Mouse (Mus musculus): ENCODE measurements at regions not wholly inside any gene's neighbourhood (a gene's known extent, or its start where the extent isn't known, plus 50 kb on each side); places are given as distances from the start of the nearest gene placed in this dataset.

DNA sequence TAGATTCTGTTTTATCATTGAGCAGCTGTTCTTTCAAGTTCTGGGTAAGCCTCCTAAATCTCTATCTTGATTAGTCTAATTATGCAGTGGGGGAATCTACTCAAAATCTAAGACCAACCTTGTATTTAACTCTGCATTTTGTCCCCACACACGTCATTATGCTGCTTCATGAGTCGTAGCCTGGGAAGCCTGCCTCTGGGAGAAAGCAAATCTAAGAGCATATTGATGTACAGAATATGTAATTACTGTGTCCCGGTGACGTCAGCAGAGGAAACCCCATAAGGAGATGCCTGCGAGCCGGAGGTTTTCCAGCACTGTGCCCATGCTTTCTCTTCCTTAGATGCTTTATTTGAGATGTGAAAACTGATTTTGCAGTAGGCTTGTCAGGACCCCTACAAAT, 161.7 kb downstream of the Rps29 start:
- Histone ChIP-seq H3K9me3 (no peaks in the 10 kb centered on the region), H3K4me1 (no peaks in the 10 kb centered on the region), H3K4me2 (no peak overlapping the region), H3K27ac (no peak overlapping the region), H3K9ac (no peak overlapping the region), H3K4me3 (replicated peaks) (no peak overlapping the region), H3K27me3 (replicated peaks) (no peaks in the 10 kb centered on the region), H3K36me3 (no peaks in the 10 kb centered on the region)
- 73% methylated on average over 6 of the region's 6 CpGs for WGBS
- ATAC-seq (ENCODE audit: insufficient read depth, low FRiP score, low read depth): no peak

- Histone ChIP-seq H3K4me1 (no peaks in the 10 kb centered on the region), H3K27ac (no peak overlapping the region), H3K9ac (no peak overlapping the region), H3K36me3 (no peaks in the 10 kb centered on the region), H3K4me2 (no peak overlapping the region), H3K4me3 (replicated peaks) (no peak overlapping the region), H3K9me3 (no peaks in the 10 kb centered on the region), H3K27me3 (replicated peaks) (no peaks in the 10 kb centered on the region)
- 53% methylated on average over 12 of the region's 12 CpGs for WGBS
- no peak for ATAC-seq (ENCODE audit: insufficient read depth, low FRiP score, low read depth)
These were observed 162.2 kb downstream of the Rps29 start for GRCm38 (mm10) chr12:68996740-68997139.

- Histone ChIP-seq H3K9me3 (no peaks in the 10 kb centered on the region), H3K36me3 (no peaks in the 10 kb centered on the region), H3K4me3 (replicated peaks) (no peak overlapping the region), H3K27ac (no peak overlapping the region), H3K9ac (no peak overlapping the region), H3K4me2 (no peak overlapping the region), H3K4me1 (no peaks in the 10 kb centered on the region), H3K27me3 (replicated peaks) (no peaks in the 10 kb centered on the region)
- ATAC-seq (ENCODE audit: insufficient read depth, low FRiP score, low read depth): no peak
- 94% methylated on average over 4 of the region's 4 CpGs for WGBS
These were observed 178.3 kb downstream of the Rps29 start for GRCm38 (mm10) chr12:68980640-68981039.

- Histone ChIP-seq H3K9me3 (no peaks in the 10 kb centered on the region), H3K27ac (no peak overlapping the region), H3K9ac (no peak overlapping the region), H3K36me3 (no peaks in the 10 kb centered on the region), H3K4me1 (no peaks in the 10 kb centered on the region), H3K4me2 (no peak overlapping the region), H3K4me3 (replicated peaks) (no peak overlapping the region), H3K27me3 (replicated peaks) (no peaks in the 10 kb centered on the region)
- ATAC-seq (ENCODE audit: insufficient read depth, low FRiP score, low read depth): no peak
- 50% methylated on average over 4 of the region's 4 CpGs for WGBS
These were observed 178.8 kb downstream of the Rps29 start for GRCm38 (mm10) chr12:68980173-68980572.

DNA sequence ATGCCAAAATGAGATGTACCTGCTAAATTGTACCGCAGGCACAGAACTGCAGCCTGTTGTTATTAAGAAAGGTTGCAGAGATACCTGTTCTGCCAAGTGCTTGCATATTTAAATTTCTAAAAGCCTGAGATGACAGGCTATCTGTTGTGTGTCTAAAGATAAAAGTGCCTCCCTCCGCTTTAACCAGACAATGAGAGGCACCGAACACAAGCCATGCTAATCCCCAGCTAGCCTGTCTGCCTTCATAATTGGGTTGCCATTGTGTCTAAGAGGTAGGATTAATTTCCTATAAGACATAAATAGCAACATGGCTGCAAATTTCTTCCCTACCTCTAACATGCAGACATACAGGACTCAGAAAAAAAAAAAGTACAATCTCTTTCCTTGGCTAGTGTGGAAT, 179.8 kb downstream of the Rps29 start:
- no peak for ATAC-seq (ENCODE audit: insufficient read depth, low FRiP score, low read depth)
- H3K36me3 ChIP-seq: no peaks in the 10 kb centered on the region
- no peak overlapping the region for H3K9ac ChIP-seq
- H3K27me3 ChIP-seq (replicated peaks): no peaks in the 10 kb centered on the region
- no peaks in the 10 kb centered on the region for H3K9me3 ChIP-seq
- H3K27ac ChIP-seq: no peak overlapping the region
- H3K4me1 ChIP-seq: no peaks in the 10 kb centered on the region
- no peak overlapping the region for H3K4me3 ChIP-seq (replicated peaks)
- no peak overlapping the region for H3K4me2 ChIP-seq
- 64% methylated on average over 3 of the region's 3 CpGs for WGBS

- Histone ChIP-seq H3K4me3 (replicated peaks) (no peak overlapping the region), H3K27me3 (replicated peaks) (no peaks in the 10 kb centered on the region), H3K36me3 (no peaks in the 10 kb centered on the region), H3K4me2 (no peak overlapping the region), H3K9ac (no peak overlapping the region), H3K27ac (no peak overlapping the region), H3K4me1 (no peaks in the 10 kb centered on the region), H3K9me3 (no peaks in the 10 kb centered on the region)
- 52% methylated on average over 4 of the region's 4 CpGs for WGBS
- no peak for ATAC-seq (ENCODE audit: insufficient read depth, low FRiP score, low read depth)
These were observed 181.7 kb downstream of the Rps29 start for GRCm38 (mm10) chr12:68977276-68977675.

- H3K9me3 ChIP-seq: no peaks in the 10 kb centered on the region
- H3K36me3 ChIP-seq: no peaks in the 10 kb centered on the region
- H3K27ac ChIP-seq: no peak overlapping the region
- no peak overlapping the region for H3K4me3 ChIP-seq (replicated peaks)
- 77% methylated on average over 2 of the region's 2 CpGs for WGBS
- ATAC-seq (ENCODE audit: insufficient read depth, low FRiP score, low read depth): no peak
- H3K27me3 ChIP-seq (replicated peaks): no peaks in the 10 kb centered on the region
- H3K4me1 ChIP-seq: no peaks in the 10 kb centered on the region
- no peak overlapping the region for H3K4me2 ChIP-seq
- no peak overlapping the region for H3K9ac ChIP-seq
These were observed 211.7 kb downstream of the Rps29 start for GRCm38 (mm10) chr12:68947240-68947639.

GRCm38 (mm10) chr12:68910590-68910989, 248.4 kb downstream of the Rps29 start:
- WGBS: 25% methylated on average over 6 of the region's 6 CpGs

DNA sequence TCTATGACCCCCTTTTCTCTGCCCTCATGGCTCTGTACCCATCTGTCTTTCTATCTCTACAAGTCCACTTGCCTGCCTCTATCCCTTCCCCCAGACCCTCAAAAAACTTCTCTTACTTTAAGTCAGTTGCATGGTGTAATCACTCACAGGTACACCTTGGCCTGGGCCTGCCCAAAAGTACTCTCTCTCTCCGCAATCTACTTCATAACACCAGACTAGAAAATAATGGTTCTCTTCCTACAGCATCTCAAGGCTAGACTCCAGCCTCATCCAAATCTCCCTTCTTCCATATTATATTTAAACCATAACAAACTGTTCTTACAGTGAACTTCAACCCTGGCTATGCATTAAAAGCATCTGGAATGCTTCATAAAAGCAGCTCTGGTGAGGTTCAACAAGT, 254.2 kb downstream of the Rps29 start:
- ATAC-seq (ENCODE audit: insufficient read depth, low FRiP score, low read depth): peak; percentile 31
- no peak overlapping the region; the same call in 1 of the 2 replicates for H3K27ac ChIP-seq
- H3K27me3 ChIP-seq (replicated peaks): no peaks in the 10 kb centered on the region
- H3K4me3 ChIP-seq (replicated peaks): no peak overlapping the region
- H3K9ac ChIP-seq: no peak overlapping the region
- H3K4me1 ChIP-seq: no peaks in the 10 kb centered on the region
- H3K9me3 ChIP-seq: no peaks in the 10 kb centered on the region
- WGBS: 58% methylated on average over 1 of the region's 1 CpGs
- no peak overlapping the region for H3K4me2 ChIP-seq
- H3K36me3 ChIP-seq: no peaks in the 10 kb centered on the region

More at GRCm38 (mm10) chr12:68910590-68910989, 248.4 kb downstream of the Rps29 start:
- H3K27me3 ChIP-seq (replicated peaks): no peaks in the 10 kb centered on the region
- H3K4me1 ChIP-seq: no peaks in the 10 kb centered on the region
- no peak for ATAC-seq (ENCODE audit: insufficient read depth, low FRiP score, low read depth)
- H3K9ac ChIP-seq: no peak overlapping the region
- H3K9me3 ChIP-seq: no peaks in the 10 kb centered on the region
- no peak overlapping the region for H3K27ac ChIP-seq
- H3K36me3 ChIP-seq: no peaks in the 10 kb centered on the region
- no peak overlapping the region for H3K4me3 ChIP-seq (replicated peaks)
- 0 out of 2 replicates have a peak overlapping the region, but pooled peaks have one; percentile 13 for H3K4me2 ChIP-seq

DNA sequence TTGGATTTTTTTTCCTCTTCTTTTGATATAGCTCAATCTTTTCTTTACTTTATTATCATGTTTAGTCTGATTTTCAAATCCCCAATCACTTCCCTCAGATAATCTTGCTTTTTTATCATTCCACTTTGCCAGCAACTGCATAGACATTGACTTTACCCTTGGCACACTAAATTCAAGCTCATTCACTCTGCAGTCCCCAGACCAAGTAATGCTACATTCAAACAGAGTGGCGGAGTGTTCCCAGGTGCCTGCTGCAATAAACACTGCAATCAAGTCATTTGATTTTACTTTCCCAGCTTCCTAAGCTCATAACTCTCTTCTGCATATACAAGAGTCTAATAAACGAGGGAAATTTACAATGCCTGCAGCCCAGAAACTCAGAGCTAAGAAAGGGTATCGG, 269.8 kb downstream of the Rps29 start:
- 58% methylated on average over 3 of the region's 3 CpGs for WGBS

GRCm38 (mm10) chr12:68882503-68882902, 276.5 kb downstream of the Rps29 start:
- no peak for ATAC-seq (ENCODE audit: insufficient read depth, low FRiP score, low read depth)
- Histone ChIP-seq H3K4me1 (no peaks in the 10 kb centered on the region), H3K36me3 (no peaks in the 10 kb centered on the region), H3K9ac (no peak overlapping the region), H3K9me3 (no peaks in the 10 kb centered on the region), H3K27me3 (replicated peaks) (no peaks in the 10 kb centered on the region), H3K27ac (no peak overlapping the region), H3K4me3 (replicated peaks) (no peak overlapping the region), H3K4me2 (no peak overlapping the region)
- WGBS: 63% methylated on average over 6 of the region's 6 CpGs

More for the DNA sequence above, 269.8 kb downstream of the Rps29 start:
- no peak for ATAC-seq (ENCODE audit: insufficient read depth, low FRiP score, low read depth)
- Histone ChIP-seq H3K27me3 (replicated peaks) (no peaks in the 10 kb centered on the region), H3K4me3 (replicated peaks) (no peak overlapping the region), H3K36me3 (no peaks in the 10 kb centered on the region), H3K9me3 (no peaks in the 10 kb centered on the region), H3K4me2 (no peak overlapping the region), H3K9ac (no peak overlapping the region), H3K27ac (no peak overlapping the region), H3K4me1 (no peaks in the 10 kb centered on the region)

GRCm38 (mm10) chr12:68879425-68879824, 279.6 kb downstream of the Rps29 start:
- no peak overlapping the region for H3K4me3 ChIP-seq (replicated peaks)
- no peaks in the 10 kb centered on the region for H3K36me3 ChIP-seq
- no peak overlapping the region for H3K9ac ChIP-seq
- no peaks in the 10 kb centered on the region for H3K4me1 ChIP-seq
- ATAC-seq (ENCODE audit: insufficient read depth, low FRiP score, low read depth): peak; percentile 35; the same call in 1 of the 2 replicates
- no peaks in the 10 kb centered on the region for H3K9me3 ChIP-seq
- H3K27ac ChIP-seq: no peak overlapping the region
- H3K4me2 ChIP-seq: no peak overlapping the region
- no peaks in the 10 kb centered on the region for H3K27me3 ChIP-seq (replicated peaks)

GRCm38 (mm10) chr12:68871259-68871658, 287.7 kb downstream of the Rps29 start:
- H3K36me3 ChIP-seq: no peaks in the 10 kb centered on the region
- 92% methylated on average over 4 of the region's 4 CpGs for WGBS
- ATAC-seq (ENCODE audit: insufficient read depth, low FRiP score, low read depth): no peak

More at GRCm38 (mm10) chr12:68871259-68871658, 287.7 kb downstream of the Rps29 start:
- no peak overlapping the region for H3K4me3 ChIP-seq (replicated peaks)
- no peak overlapping the region for H3K9ac ChIP-seq
- H3K27me3 ChIP-seq (replicated peaks): no peaks in the 10 kb centered on the region
- H3K4me2 ChIP-seq: no peak overlapping the region
- H3K27ac ChIP-seq: no peak overlapping the region
- no peaks in the 10 kb centered on the region for H3K4me1 ChIP-seq
- H3K9me3 ChIP-seq: no peaks in the 10 kb centered on the region
